Mouse (Mus musculus): ENCODE data around the gene B3gnt8.

The B3gnt8 gene

DNA sequence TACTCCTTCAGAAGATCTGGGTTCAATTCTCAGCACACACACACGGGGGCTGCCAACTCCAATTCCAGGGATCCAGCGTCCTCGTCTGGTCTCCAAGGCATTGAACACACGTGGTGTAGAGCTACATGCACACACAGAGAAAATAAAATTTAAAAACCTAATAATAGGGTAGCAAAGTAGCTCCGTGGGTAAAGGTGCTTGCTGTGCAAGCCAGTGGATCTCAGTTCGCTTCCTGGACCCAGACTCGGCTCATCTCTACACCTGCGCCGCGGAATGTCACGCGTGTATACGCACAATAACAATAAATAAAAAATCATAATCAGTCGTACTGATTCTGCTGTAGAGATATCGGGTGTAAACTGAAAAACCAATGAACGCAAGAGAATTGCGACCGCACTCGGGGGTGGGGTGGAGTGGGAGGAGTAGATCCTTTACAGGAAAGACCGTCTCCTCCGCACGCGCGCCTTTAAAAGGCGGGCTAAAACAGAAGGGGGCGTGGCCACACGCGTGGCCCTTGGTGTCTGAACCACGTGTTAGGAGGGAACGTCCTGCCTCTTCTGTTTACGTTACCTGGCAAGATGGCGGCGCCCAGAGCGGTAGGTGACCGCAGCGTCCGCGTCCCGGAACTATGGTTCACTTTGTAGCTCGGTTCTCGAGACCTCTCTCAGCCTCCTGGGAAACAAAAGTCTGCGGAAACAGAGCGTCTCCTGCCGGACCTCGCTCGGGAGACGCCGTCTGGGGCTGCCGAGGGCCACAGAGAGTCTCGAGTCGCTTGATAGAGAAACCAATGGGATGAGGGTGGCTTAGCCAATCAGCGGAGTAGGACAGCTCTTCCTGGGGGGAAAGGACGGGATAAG lies 7.4 kb upstream of the B3gnt8 start, which contains the start of gene Dmac2:
TSS of gene Dmac2 (plus strand) at position 550 of the 857 bp plus-strand sequence.
- peak; percentile 85 for DNase-seq (ENCODE audit: low spot score)

GRCm38 (mm10) chr7:25619722-25619991 lies 6.8 kb upstream of the B3gnt8 start:
- no peak for DNase-seq (ENCODE audit: low spot score)

DNA sequence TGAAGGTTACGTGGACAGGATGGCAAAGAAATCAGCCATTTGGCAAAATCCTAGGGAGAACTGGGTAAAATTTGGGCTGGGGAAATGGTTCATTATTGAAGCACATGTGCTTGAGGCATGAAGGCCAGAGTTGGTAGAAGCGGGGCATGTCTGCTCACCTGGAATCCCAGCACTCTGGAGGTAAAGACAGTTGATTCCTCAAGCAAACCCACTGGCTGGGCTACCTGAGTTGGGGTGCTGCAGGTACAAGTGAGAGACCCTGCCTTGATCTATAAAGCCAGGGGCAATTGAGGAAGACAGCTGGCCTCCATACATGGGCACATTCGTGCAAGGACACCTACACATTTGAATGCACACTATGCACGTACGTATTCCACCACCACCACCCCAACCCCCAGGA lies 6.4 kb upstream of the B3gnt8 start:
- no peak for DNase-seq (ENCODE audit: low spot score)

- no peak for DNase-seq (ENCODE audit: low spot score)
These were observed 5.7 kb upstream of the B3gnt8 start for GRCm38 (mm10) chr7:25620751-25621150.

- no peak for DNase-seq (ENCODE audit: low spot score)
These were observed 2.5 kb upstream of the B3gnt8 start for GRCm38 (mm10) chr7:25623857-25624370.

- DNase-seq (ENCODE audit: low spot score) = no peak
These were observed 1.6 kb upstream of the B3gnt8 start for GRCm38 (mm10) chr7:25624851-25625250.

DNA sequence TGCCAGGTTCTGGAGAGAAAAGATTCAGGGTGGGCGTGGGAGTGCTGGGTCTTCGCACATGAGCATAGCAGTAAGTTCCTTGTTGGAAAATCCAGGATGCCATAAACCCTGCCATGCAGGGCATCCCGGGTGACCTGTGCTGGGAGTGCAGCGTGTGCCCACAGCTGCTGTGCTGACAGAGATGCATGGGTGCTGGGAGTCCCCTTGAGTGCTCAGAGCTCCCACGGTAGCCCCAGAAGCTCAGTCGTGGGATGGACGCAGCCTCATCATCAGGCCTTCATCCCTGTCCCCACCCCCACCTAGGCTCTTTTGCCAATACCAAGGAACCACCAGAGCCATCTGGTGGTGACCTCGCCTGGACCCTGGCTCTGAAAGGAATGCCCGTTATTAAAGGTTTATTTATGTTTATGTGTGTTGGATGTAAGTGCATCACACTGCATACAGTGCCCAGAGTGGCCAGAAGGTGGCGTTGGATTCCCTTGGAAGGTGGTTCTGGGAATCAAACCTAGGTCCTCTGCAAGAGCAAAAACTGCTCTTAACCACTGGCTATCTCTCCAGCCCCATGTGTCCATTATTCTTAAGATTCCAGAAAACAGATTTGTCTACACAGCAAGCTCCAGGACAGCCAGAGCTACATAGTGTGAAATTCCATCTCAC lies 732 bp upstream of the B3gnt8 start:
- DNase-seq (ENCODE audit: low spot score) = no peak

GRCm38 (mm10) chr7:25627431-25628322 lies 1.2 kb downstream of the B3gnt8 start:
- DNase-seq (ENCODE audit: low spot score) = no peak

- DNase-seq (ENCODE audit: low spot score) = no peak
These were observed 1.8 kb downstream of the B3gnt8 start for GRCm38 (mm10) chr7:25628323-25628620.

DNA sequence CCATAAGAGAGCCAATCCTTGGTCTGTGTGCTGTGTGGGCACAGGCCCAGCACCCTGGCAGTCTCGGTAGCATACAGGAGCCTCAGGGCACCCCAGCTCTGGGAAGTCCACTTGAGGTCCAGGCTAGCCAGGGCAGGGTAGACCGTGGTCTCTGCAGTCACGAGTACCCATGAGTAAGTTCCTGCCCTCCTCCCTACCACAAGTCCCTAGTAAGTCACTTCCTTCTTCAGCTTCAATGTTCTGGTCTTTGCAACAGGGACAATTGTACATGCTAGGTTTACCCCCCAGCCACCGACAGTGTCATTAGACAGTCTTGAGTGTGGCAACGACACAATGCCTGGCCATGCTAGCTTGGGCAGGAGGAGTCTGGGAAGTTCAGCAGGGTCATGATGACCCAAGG lies 6.2 kb downstream of the B3gnt8 start:
- DNase-seq (ENCODE audit: low spot score) = no peak

GRCm38 (mm10) chr7:25636373-25636772 lies 9.9 kb downstream of the B3gnt8 start:
- peak; percentile 44 for DNase-seq (ENCODE audit: low spot score)

- no peak for DNase-seq (ENCODE audit: low spot score)
These were observed 10.6 kb downstream of the B3gnt8 start for GRCm38 (mm10) chr7:25637099-25637498.

DNA sequence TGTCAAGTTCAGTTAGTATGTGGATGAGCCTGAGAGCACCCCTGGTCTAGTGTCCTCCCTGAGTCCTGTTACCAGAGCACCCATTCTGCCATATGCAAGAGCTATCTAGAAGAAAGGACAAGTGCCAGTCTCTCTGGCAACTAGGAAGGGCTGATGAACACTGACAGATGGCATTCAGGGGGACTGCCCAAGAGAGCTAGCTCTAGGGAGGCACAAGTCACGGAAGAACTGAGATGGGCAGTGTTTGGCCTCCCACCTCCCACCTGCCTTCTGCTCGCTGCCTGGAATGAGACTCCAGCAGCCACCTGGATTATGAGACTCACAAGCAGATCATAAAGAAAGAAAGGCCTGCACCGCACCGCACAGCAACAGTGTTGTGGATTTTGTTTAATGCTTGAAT lies 13.3 kb downstream of the B3gnt8 start:
- DNase-seq (ENCODE audit: low spot score) = no peak

GRCm38 (mm10) chr7:25644136-25644535 lies 17.7 kb downstream of the B3gnt8 start:
- no peak for DNase-seq (ENCODE audit: low spot score)

DNA sequence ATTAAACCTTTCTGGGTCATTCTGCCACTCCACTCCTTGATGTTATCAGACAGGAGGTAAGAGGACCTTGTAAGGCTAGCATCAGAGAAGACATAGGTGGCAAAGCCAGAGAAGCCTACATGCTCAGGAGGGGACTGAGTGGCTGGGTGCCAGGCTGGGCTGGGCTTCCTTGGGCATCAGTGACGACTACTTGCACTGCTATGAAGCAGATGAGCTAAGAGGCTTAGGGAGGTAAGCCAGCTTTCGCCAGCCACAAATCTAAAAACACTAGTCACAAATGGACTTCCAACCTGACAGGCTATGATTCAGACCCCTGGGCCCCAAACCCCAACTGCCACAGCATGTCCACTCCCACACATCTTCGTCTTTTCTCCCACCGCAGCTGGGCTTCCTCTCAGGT lies 18.2 kb downstream of the B3gnt8 start:
- DNase-seq (ENCODE audit: low spot score) = no peak

DNA sequence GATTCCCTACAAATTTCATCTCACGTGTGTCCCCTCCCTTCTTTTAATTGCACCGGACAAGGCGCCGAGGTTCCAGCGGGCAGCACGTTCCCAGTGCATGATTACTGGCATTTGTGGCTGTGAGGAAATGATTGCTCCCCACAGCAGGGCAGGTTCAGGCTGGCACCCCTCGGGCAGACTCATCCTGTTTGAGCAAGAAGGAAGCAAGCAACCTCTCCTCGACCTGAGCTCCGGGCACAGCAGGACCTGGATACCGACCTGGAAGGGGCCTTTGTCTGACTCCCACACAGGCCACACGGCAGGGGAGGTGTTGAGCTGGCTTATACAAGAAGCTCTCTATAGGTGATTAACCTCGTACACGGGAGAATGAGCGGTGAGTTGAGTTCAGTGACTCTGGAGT lies 18.6 kb downstream of the B3gnt8 start:
- DNase-seq (ENCODE audit: low spot score) = no peak

- peak; percentile 33 for DNase-seq (ENCODE audit: low spot score)
These were observed 21.2 kb downstream of the B3gnt8 start for GRCm38 (mm10) chr7:25647574-25648123.

DNA sequence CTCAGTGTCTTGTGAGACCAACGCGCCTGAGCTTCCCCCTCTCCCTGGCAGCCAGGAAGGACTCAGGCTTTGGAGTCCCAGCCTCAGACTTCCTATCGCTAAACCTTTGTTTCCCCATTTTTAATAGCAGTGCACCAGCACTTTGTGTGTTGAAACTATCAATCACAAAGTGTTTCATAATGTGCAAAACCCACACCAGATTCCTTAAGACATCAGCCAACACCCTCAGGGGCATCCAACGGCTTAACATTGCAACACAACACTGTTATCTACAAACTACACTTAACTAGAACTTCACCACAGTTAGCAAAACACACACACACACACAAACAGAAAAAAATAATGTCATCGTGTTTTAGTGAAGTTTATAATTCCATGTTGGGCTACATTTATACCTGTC lies 23.4 kb downstream of the B3gnt8 start:
- DNase-seq (ENCODE audit: low spot score) = no peak

DNA sequence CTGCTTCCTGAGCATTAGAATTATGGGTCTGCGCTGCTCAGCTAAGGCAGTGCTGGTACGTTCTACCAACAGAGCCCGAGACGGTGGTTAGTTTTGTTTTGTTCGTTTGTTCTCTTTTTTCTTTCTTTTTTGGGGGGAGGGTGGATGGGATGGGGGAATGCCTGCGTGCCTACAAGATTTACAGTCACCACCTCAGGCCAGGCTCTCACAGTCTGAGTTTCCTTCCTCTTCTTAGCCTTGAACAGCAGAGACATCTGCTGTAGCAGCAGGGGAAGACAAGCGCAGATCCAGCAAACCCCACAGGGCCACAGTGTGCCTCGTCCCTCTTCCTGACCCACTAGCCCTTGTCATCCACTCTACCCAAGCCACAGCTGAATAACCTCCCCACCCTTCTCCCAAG lies 24.8 kb downstream of the B3gnt8 start:
- DNase-seq (ENCODE audit: low spot score) = no peak

DNA sequence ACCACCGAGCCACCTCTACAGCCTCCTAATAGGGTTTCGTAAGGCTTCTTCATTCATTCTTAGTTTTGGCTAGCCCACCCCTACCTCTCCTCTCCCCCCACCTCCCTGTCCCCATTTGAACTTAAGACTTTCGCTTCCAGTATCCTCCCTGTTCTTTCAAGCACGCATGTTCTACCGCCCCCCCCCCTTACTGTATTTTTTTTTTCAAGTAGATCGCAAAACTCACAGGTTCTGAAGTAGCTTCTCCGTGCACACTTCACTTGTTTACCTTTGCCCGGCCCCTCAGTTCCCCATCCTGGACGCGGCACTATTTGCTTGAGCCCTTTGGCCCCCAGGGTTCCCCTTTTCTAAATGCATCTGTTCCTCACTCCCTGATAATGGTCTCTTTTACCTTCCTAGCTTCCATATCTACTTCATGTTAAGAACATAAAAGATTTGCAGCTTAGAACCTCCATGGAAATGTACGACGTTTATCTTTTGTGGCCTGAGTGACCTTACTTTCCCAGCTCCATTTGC lies 25.8 kb downstream of the B3gnt8 start:
- no peak for DNase-seq (ENCODE audit: low spot score)

- DNase-seq (ENCODE audit: low spot score) = no peak
These were observed 29.4 kb downstream of the B3gnt8 start for GRCm38 (mm10) chr7:25655601-25656428.

Data from spleen, adult 12 weeks (tissue).